Mouse (Mus musculus): ENCODE data around the gene Spx.

DNA sequence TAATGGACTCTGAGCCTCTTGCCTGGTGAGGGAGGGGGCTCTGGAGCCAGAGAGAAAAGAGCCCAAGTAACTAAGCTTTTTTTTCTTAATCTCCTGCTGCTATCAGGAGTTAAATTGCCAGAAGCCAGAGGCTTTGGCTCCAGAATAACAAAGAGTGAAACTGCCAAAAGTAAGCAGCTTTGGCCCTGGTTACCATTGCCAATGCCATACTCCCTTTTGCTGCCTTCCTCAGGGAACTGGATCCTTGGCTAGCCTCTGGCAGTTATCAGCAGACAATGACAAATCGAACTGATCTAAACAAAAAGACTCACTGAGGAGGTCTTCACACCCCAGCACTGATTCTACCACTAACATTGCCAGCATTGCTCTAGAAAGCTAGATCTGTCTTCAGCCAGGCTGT lies 2.1 kb upstream of the Spx start:
- TF ChIP-seq CTCF (conservative IDR thresholded peaks at IDR 0.05; ENCODE audit: low read length) (no peak), NANOG (IDR thresholded peaks at IDR 0.05; ENCODE audit: borderline replicate concordance, low read length) (no peak)
